Mouse (Mus musculus) neutrophil, adult 5-6 weeks (primary cell): ENCODE data around the gene Mpnd. TPM values are rescaled to one million over a fixed set of nuclear protein-coding genes. Genes with fewer than 3 reads are reported as not detected.

Experiments used
- ATAC-seq: fragments of 151-379, 151-347 bp; 2 replicates; pipeline ENCODE4 v1.8.0; 2017; ENCODE audit warnings: mild to moderate bottlenecking, moderate TSS enrichment; ENCODE audit not compliant: insufficient number of reproducible peaks, poor library complexity, low FRiP score, severe bottlenecking; ENCODE audit errors: extremely low read depth
- total RNA-seq: library from RNA; stranded (forward); fragments of 200-1000 nt; gene quantifications from 2 replicates; pipeline ENCODE4 v1.2.3, GENCODE M21; 2017

The Mpnd gene
- total RNA-seq, 1 experiment from 2014 or later, result 64.9 TPM

DNA sequence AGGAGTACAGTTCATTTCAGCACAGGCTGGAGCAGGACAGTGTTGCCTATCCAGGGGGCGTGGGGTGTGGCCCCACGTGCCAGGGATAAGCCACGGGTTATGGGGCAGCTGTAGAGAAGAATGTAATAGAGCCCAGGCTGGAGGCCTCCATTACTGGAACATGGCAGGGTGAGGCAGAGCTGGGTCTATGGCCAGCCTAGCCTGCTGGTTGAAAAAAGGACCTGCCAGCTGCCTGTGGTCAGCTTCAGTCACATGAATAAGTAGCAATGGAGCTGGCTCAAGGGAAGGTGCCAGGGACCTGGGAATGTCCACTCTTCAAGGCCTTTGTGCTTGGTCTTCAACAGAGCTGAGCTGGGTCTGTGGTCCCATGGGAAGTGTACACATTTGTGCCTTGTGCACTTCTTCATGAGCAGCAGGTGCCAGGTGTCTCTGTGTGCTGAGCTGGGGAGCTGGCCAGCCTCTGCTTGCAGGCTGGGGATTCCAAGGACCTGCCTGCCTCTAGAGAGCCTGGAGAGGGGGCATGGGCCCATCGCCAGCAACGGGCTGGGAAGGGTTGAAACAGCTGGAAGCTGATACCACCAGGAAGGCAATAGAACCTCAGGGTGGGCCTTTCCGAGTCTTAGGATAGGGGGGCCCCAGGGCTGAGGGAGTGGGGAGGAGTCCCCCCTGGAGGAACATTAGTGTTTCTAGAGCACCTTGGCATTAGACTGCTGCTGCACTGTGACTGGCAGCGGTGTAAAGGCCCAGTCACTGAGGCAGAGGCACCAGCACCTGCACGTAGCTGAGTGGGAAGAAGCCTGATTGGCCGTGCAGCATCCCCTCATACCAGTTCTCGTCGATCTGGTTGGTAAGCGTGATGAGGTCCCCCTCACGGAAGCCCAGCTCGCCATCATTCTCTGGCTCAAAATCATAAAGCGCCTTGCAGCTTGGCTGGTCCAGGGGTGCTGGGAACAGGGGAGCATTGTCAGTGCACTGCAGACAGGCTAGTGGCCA lies 11.6 kb downstream of the Mpnd start:
- no peak for ATAC-seq

DNA sequence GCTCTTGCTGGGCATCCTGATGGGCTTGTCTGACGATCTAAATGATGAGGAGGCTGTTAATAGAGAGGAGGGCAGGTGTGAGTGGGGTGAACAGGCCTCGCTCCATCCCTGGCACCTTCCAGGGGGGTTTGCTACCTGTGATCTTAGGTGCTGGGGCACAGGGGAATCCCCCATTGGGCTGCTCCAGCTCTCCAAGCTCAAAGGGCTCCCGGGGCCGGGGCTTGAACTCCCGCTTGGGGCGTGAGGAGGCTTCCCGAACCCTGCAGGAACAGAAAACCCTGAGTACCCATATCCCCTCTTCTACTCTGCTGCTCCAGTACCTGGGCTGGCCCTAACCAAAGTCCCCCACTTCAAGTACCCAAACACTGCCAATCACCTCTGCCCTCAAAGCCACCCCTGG lies 12.3 kb downstream of the Mpnd start:
- ATAC-seq, result no peak

DNA sequence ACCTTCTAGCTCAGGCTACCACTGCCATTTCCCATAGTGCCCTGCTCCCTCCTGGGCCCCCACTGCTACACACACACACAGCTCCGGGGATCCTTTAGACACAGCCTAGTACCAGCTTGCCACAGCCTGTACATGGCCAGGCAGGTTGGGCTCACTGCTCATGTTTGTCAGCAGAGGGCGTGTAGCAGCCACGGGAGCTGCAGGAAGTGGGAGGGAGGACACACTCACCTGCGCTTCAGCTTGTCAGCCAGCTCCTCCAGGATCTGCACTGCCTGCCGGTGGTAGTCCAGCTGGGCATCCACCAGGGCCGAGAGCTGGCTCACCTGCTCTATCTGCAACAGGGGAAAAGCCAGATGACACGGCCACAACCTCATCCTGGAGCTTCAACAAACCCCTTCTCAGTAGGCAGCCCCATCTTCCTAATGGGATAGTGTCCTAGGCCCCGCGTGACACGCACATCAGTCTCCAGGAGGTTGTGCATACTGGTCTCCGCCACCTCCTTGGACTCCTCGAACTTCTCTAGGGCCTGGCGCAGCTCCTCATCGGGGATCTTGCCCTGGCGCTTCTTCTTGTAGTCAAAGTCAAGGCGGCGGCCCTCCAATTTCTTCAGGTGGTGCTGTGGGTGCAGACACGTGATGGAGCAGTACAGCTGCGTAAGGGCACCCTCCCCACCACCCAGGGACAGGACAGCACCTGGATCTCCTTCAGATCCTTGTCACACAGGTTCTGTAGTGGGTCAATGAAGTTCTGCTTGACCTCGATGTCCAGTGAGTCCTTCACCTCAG lies 13.0 kb downstream of the Mpnd start:
- ATAC-seq, result 0 out of 2 replicates have a peak, but pooled peaks have one; percentile 14

DNA sequence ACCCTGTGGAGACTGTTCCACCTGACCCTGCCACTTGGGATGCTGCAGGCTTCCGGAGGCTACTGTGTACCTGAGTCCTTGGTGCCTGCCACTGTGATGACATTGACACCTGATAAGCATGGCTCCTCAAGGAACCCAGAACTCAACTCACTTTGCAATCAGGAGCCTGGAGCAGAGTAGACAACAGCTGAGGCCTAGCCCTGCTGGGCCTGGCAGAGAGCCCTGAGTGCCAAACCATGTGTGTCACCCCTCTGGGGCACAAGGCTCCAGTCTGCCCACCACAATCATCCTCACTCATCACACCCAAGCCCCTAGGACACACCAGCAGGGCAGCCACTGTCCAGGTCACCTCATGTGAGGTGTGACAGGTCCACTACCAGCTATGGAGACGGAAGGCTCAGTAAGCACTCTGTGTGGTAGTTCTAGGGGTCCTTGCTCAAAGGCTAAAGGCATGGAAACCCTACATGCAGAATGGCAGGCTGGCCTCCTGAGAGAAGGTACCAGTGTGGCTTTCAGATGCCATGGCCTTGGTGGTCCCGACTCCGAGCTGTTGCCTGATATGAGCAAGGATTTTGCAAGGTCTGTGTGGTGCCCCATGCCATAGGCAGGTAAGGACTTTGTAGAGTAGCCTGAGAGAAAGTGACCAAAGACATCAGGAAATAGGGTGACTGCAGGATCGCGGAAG lies 15.0 kb downstream of the Mpnd start:
- ATAC-seq, result no peak

DNA sequence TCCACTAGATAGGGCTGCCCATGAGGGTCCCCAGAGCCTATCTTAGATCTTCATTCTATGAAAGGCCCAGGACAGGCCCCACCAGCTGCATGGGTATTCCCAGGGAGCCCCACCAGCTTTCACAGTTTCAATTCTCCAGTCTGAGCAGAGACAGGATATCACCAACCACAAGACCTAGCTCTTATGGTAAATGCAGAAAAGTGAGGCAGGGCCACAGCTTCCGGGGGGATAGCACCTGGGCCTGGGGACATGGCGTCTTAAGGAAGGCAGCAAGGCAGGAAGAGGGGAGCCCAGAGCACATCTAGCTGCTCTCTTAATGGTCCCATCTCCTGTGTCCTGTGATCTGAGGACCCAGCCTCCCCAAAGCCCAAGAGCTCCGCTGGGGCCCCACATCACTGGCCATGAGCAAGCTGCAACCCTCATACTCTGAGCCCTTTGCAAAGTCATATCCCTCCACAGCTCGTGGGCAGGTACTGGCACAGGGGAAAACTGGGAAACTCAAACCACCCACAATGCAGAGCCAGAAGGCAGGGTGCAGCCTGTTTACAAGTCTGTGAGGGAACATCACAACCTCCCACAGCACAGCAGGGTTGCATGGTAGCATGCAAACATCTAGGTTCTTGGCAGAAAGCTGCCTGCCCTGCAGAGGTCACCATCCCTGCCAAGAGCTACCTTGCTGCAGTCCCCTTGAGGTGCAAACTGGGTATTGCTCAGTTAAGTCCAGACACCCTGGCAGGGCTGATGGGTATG lies 15.8 kb downstream of the Mpnd start:
- no peak for ATAC-seq

DNA sequence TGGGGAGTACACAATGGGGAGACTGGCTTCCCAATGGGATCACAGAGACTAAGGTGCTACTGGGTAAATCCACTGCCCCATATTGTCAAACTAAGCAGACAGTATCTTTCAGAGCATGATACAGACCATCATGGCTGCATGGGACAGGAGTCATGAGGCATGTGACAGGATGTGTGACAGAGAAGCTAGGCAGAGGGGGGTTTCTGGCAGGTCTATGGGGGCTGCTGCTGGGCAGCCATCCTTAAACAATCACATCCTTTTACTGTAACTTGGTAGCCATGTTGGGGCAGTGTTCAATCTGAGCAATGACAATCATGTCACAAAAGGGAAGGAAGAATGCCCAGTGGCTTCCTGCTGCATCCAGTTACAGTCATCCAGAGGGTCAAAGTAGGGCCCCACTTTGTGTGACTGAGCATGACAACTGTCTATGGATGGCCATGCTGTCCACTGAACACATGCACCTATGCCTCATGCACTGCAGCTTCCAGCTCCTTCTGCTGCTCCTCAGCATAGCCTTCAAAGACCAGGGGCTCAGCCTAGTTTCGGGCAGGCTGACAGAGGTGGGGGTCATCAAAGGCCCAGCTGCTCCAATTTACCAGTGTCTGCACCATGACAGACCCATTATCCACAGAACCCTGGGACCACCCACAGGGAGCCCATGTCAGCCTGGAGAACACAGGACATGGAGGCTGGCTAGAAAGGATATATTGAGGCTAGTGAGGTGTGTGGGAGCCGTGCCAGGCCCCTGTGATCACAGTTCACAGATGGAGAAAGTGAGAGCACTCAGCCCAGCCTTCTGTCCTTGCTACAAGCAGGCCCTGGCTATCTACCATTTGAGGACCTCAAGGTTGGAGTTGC lies 16.8 kb downstream of the Mpnd start:
- ATAC-seq, result peak; percentile 35; the same call in 1 of the 2 replicates

DNA sequence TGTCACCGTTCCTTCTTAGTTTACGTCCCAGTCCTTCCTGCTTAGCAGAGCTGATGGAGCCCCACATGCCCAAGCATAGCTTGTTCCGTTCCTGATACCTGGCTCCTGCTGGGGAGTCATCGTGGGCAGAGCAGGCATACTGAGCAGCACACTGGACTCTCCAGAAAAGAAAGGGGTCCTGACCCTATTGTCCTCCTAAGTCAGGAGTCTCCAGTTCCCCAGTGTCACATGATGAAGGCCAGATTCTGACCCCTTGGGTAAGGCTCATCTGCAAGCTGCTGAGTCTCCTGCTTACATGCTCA lies 17.4 kb downstream of the Mpnd start:
- ATAC-seq, result no peak

DNA sequence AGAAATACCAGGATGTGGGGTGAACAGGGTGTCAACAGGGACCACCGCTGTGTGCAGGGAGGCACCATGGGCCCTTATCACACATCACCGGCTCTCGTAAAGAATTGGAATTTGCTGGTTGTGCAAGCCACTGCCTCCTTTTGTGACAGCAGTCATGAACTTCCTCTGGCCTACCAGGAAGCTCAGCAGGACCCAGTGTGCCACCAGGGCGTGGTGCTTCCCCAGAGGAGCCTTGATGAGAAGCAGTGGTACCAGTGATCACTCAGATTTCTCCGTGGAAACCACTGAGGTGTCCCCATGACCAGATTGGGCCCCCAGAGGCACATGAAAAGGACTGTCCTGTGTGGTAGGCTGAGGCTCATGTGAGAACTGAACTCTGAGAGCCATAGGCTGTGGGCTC lies 17.9 kb downstream of the Mpnd start:
- ATAC-seq, result peak; percentile 44

DNA sequence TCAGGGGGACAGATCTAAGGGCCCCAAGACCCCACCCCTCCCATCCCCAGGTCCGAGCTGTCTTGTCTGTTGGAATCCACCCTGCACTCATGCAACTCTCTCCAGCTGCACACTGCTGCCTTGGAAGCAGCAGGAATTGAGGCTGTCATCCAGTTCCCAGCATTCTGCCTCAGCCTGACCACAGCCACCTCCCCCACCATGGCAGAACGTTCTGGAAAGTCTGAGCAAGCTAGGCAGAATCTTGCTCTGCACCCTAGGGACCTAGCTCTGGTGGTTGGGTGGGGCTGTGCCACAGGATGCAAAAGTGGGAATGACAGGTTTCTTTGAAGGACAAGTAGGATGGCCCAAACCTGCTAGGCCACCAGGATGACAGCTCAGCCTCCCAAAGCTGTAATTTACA lies 19.0 kb downstream of the Mpnd start:
- ATAC-seq, result no peak

DNA sequence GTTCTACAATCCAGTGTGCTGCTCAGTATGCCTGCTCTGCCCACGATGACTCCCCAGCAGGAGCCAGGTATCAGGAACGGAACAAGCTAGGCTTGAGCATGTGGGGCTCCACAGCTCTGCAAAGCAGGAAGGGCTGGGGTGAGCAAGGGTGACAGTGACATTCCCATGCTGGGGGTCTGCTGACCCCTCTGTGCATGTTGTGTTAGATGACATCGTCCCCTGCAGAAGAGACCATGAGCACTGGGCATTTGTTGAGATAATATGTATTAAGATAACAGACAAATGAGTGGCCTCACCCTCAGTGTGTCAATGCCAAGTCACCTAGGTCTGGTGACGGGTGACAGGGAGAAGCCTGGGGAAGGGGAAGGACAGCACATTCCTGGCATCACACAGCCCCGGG lies 19.4 kb downstream of the Mpnd start:
- ATAC-seq, result no peak

DNA sequence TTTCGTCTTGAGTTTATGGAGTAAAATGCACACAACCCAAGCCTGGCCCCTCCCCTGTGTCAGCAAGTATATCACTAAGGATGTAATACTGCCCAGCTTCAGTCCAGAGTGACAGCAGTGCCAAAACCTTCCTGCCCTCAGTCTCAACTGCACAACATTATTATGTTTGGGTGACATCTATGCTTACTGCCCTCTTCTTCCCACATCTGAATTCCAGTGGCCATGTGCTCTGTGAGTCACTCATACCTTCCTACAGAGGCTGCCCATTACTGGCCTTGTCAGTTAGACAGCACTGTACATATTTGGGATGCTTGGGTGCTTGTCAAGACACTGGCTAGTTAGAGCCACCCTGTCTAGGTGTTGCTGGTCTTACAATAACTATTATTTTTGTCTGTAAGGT lies 20.8 kb downstream of the Mpnd start:
- no peak for ATAC-seq

DNA sequence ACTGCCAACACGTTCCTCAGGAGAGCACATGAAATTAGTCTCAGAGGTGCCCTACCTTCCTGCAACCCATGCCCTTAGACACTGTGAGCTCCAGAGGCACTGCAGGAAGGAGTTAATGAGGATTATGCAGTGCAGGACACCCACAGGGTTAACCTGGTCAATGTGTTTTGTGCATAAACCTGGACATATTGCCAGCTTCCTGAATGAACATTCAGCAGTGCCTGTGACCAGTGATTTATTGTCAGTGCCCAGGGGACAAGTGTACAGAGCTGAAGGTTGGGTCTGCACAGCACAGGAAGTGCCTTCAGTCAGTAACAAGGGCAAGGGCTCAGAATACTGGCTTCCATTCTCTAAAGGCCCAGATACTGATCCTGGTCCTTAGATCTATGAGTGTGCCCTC lies 21.4 kb downstream of the Mpnd start:
- ATAC-seq, result no peak

DNA sequence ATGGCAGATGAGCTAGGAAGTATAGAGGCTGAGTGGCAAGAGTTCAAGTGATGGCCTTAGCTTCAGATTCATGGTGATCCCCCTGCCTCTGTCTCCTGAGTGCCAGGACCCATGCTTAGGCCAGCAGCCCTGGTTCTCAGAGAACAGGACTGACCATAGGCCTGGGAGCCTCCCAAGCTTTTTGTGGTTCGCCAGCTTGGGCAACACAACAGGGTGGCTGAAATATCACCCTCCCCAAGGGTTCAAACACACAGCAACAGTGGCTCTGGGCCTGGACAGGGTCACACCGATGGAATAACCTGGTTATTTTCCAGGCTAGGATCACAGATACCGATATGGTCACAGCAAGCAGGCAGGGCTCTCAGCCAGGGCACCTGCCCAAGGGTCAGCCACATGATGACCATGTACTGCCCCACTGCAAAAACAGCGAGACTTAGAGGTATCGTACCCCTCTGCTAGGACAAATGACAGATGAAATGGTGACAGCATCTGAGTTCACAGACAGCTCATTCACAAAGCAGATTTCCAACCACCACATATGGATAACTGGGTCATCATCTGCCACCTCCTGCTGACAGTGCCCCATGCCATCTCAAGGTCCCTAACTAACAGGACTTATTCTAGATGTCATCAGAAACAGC lies 22.4 kb downstream of the Mpnd start:
- ATAC-seq, result no peak

DNA sequence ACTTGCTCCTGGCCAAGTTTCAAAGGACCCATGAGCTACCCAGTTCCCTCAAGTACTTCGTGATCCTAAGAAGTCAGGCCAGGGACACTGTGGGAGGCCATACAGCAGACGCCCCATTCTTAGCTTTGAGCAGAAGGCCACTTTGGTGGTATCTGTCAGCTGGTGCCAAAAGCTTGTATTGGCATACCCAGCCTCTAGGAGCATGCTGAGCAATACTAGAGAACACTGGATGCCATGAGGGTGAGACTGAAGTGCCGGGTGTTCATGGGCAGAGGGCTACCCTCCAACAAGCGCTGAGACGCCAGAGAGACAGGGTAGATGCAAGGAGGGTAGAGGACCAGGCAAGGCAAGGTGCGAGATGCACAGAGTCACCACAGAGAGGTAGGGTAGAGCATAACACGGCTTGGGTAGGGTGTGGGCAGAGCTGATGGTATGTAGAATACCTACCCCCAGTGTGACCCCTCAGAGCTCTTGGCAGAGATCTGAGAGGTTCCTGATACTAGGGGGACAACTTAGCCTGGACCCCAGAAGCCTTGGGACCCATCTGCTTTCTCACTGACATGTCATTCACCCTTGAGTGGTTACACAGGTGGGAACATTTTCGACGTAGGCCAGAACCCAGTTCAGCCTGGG lies 24.8 kb downstream of the Mpnd start:
- no peak for ATAC-seq

DNA sequence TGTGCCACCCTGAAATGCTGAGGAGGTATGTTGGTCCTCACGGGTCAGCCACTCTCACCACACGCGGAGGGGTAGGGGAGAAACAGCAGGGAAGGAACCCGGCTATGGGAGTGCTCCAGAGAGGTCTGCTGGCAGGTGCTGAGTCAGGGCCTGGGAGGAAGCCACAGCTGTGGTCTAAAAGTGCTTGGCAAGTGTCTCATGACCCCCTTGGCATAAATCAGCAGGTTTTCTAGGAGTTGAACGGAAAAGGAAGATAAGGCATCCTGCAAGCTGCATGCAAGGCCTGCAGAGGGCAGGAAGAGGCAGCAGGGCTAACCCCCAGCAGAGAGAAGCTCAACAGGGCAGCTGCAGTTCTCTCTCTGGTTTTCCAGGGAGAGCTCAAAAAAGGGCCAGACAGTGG lies 25.4 kb downstream of the Mpnd start:
- peak; percentile 28 for ATAC-seq

DNA sequence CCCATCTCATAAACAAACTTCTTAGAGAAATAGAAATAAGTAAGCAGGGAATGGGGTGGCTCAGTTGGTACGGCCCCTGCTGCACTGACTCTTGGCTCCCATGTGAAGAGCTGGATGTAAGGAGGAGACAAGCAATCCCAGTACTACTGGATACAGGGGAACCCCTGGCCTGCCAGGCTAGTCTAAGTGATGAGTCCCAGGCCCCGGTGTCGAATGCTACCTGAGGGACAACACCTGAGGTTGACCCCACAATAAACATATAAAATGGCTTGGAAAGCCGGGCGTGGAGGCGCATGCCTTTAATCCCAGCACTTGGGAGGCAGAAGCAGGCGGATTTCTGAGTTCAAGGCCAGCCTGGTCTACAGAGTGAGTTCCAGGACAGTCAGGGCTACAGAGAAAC lies 25.9 kb downstream of the Mpnd start:
- ATAC-seq, result no peak

DNA sequence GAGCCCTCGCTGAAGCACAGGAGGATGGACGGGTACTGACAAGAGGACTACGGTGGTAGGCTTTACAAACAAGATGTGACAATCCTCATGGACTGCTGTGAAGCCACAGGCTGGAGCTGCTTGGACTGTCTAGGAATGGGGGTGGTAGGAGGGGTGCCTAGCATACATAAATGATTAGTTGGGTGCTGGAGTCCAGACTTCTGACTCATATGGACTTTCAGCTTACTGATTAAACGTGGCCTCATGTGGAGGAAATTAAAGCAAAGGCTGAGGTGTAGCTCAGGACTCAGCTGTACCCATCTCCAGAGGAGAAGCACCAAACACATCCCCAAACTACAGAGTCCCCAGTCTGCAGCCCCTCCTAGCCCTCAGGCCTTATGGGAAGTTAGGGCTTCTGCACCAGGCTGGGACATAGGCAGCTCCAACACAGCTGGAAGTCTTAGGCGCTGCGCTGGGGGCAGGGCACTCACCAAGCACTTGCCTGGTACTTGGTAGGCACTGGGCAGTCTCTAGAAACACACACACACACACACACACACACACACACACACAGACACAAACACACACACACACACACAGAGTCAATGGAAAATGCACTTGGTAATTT lies 26.7 kb downstream of the Mpnd start:
- no peak for ATAC-seq
